Mouse (Mus musculus) left cerebral cortex, adult 8-10 months (tissue): ENCODE data around the gene 4930404N11Rik. TPM values are rescaled to one million over a fixed set of nuclear protein-coding genes. Genes with fewer than 3 reads are reported as not detected.

Source experiments
- DNase-seq, 2 experiments: peaks; one replicate each; pipeline ENCODE4 v3.0.0; 2022; ENCODE audit warnings: low spot score in 2 of 2
- total RNA-seq, 4 experiments: library from RNA; stranded (reverse); gene quantifications; 2 replicates each; pipeline ENCODE4 v1.2.4; 2022

The 4930404N11Rik gene
- total RNA-seq, 4 experiments from 2014 or later: 0.77 to 2.4 (median 1.2) TPM

DNA sequence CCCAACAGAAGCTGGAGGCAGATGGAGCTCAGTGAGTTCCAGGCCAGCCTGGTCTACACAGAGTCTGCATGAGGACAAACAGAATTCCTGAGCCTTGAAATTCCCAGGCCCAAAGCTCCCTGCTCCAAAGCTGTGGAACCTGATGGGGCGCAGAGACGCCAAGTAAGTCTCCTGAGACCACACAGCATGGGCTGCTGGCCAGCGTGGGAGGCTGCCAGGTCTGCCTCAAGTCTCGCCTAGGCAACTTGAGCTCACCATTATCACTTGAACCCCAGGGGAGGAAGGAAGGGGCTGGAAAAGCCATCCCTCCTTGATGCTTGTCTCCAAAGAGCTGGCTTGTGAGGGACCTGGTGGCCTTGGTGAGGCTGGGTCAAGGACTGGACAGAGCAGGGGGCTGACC is 35.6 kb downstream of the 4930404N11Rik start:
- no peak for DNase-seq

DNA sequence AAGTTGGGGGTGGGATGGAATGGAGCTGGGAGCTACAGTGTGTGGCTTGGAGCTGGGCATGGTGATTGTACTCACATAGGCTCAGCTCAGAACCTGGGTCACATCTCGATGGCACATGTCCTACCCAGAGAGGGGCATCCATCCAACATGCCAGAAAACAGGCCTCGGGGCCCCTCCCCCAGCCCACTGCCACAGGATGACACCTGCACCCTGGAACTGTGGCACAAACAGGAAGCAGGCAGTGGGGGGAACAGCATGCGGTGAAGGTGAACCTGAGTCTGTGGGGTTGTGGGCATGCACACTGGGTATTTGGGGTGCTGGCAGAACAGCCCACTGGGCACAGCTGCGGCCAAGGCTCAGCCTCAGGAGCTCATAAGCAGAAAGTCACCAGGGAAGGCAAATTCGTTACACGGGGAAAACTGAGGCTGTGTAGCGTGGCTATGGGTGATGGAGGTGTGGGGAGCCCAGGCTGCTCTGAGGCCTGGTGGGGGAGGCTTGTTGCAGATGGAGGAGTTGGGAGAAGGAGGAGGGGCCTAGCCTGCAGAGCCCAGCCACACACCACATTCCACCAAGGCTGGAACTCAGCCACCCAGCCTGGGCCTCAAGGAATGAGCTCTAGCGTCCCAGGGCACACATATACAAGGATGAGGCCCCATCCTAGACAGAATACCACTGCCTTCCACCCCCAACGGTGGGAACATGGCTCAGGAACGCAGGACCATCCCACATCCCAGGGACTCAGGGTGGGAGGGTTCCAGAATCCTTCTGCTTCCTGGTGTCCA is 36.2 kb downstream of the 4930404N11Rik start:
- DNase-seq: no peak

DNA sequence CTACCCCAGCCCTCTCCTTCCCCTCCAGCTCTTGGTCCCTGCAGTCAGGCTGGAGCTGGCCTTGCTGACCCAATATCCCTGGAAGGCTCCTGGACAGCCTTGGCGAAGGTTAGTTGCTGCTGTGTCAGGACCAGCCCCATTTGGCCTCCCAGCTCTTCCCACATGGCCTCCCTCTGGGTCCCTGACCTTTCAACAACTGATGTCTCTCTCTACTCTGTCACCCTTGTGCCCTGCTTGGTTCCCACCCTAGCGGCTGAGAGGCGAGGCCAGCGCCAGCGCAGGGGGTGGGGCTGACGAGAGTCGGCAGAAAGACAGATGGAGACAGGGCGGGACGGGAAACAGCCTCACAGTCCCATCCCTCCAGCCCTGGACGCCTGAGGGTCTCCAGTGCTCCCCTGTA is 37.2 kb downstream of the 4930404N11Rik start, which contains the start of gene Tbxa2r:
Tbxa2r (plus strand) TSS at position 346 of the 400 bp plus-strand sequence.
- DNase-seq: no peak

DNA sequence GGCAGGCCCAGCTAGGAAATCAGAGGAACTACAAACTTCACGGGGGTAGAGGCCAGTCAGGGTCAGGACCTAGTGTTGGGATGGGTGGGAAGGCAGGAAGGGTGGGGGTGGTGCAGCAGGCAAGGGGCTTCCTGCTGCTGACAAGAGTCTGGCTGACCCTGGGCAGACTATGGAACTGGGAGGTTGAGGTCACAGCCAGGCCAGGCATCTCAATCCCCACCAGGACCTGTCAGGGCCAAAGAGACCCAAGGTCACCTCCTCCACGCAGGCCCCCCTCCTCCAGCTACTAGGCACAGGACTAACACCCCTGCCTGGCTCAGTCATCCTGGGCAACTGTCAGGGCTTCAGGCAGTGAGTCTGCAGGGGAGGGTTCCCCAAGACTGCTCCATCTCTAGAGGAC is 37.7 kb downstream of the 4930404N11Rik start:
- no peak for DNase-seq

DNA sequence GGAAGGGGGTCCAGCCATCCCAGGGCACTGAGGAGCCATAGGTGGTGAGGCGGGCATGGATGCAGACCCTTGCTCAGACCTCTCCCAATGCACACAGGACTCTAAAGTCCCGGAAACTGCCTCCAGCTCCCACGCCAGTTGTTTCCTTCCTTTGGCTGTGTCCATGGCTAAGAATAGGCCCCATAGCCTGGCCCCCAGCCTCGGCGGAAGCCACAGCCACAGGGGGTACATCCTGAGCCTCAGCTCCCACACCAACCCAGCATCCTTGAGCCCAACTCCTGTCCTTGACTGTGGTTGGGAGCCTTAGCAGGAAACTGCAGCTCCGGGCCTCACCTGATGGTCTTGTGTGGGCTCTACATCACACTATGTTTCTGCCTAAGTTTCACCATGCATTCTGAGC is 38.8 kb downstream of the 4930404N11Rik start:
- DNase-seq: no peak

DNA sequence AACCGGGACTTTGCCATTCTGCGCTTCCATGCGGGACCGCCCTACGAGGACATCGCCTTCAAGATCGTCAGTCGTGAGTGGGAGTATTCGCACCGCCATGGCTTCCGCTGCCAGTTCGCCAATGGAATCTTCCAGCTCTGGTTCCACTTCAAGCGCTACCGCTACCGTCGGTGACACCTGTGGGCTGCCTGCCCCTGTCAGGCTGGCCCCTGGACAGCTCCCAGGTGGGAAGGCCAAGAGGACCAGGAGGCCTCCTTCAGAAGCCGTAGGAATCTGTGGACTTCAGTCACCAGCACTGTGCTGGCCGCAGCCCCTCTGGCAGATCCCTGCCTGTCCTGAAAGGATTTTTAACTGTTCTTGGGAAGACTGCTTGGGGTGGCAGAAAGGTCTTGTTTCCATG is 39.8 kb downstream of the 4930404N11Rik start:
- DNase-seq: no peak

DNA sequence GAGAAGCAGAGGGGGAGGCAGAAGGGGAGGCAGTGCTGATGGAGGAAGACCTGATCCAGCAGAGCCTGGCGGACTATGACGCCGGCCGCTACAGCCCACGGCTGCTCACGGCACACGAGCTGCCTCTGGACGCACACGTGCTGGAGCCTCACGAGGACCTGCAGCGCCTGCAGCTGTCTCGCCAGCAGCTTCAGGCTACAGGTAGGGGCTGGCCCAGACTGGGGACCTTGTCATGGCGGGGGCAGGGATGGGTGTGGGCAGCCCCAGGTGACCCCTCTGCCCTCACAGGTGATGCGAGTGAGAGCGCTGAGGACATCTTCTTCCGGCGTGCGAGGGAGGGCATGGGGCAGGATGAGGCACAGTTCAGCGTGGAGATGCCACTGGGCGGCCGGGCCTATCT is 40.4 kb downstream of the 4930404N11Rik start:
- no peak for DNase-seq

DNA sequence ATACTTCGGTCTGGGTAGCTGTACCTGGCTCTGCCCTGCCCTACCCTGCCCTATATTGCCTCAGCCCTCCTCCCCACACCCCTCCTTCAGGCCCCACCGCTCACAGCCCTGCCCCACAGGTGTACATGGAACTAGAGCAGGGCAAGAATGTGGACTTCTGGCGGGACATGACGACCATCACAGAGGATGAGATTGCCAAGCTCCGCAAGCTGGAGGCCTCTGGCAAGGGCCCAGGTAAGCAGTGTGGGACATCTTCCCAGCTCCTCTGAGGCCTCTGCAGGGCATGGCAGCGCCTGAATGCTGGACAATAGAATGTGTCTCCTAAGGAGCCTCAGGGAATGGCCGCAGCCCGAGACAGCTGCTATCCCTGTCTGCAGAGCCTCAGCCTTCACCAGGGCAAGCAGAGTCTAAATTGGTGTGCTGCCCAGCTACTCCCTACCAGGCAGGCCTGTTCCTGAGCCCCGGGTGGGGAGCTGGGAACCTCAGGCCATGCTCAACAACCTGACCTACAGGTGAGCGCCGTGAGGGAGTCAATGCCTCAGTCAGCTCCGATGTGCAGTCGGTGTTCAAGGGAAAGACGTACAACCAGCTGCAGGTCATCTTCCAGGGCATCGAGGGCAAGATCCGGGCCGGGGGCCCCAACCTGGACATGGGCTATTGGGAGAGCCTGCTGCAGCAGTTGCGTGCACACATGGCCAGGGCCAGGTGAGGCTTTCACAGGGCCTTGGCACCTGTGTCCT is 41.7 kb downstream of the 4930404N11Rik start:
- DNase-seq: no peak

DNA sequence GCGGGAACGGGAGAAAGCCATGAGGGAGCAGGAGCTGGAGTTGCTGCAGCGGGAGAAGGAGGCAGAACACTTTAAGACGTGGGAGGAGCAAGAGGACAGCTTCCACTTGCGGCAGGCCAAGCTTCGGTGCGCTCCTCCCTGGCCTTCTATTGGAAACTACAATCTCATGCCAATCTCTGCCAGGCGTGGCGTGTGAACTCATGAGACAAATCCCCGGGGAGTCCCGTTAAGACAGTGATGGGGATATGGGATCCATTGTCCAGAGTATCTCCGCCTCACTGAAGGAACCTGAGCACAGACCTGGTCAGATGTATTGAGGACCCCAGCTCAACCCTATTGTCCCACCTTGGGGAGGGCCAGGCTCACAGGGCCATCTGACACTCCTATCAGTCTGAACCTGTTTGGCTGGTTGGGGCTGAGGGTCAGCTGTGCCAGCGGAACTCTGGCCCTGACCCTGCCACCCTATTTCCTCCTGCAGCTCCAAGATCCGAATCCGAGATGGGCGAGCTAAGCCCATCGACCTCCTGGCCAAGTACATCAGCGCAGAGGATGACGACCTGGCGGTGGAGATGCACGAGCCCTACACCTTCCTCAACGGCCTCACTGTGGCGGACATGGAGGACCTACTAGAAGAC is 42.4 kb downstream of the 4930404N11Rik start:
- DNase-seq: no peak

DNA sequence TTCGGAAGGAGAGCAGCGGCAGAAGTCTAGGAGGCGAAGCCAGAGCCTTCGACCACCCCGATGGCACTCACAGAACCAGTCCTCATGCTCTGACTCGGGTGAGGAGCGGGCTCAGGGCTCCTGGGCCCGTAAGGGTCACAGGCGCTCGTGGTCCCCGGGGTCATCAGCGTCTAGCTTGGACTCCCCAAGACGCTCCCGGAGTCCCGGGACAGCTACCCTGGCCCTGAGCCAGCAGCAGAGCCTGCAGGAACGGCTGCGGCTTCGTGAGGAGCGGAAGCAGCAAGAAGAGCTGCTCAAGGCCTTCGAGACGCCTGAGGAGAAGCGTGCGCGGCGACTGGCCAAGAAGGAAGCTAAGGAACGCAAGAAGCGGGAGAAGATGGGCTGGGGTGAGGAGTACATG is 43.2 kb downstream of the 4930404N11Rik start:
- DNase-seq: no peak

DNA sequence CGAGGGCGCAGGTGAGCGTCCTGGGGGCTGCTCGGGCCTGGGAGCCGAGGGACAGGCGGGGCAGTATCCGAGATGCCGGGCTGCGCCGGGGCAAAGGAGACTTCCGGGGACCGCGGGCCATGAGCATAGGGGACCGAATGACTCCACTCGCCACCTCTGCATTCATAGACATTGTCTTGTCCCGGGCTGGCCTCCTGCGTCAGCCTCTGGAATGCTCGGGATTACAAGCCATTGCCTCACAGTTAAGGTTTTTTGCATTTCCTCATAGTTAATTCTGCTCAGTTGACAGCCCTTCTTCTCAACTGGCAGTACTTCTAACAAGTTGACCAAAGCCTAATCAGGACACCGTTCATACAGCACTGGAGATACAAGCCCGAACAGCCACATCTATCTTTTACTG is 44.2 kb downstream of the 4930404N11Rik start:
- no peak for DNase-seq

DNA sequence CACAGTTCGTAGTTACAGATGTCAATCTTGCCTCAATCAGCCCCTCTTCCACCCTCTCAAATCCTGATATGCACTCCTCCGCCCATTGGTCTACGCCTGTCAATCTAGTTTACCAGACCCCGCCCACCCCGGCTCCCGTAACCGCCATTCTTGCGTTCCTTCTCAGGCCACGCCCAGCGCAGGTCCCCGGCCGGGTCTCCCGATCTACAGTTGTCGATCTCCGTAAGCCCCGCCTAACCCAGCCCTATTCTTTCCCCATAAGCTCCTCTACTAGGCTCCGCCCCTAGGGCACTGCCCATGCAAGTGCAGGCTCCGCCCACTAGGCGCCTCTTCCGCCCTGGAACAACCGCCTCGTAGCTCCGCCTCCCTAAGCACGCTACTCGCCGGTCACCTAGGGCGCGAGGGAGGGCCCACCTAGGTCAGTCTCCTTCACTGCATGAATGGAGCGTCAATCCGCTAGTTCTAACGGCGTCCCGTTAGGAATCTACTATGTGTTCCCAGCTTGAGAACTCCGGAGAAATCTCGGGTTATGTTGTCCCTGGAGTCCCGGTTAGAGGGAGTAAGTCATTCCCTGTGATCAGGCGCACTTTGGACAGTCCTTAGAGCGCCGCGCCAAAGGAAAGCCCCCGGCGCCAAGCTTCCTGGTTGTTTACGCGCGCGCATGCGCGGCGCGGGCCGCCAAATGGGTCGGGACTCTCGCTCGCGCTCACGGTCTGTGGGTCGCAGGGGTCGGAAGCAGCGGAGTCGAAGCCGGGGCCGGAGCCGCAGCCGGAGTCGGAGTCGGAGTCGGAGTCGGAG is 44.9 kb downstream of the 4930404N11Rik start, which contains the start of gene Cactin:
Cactin (plus strand) TSS at position 554 of the 798 bp plus-strand sequence.
- DNase-seq: peak; percentile 92 to 100

DNA sequence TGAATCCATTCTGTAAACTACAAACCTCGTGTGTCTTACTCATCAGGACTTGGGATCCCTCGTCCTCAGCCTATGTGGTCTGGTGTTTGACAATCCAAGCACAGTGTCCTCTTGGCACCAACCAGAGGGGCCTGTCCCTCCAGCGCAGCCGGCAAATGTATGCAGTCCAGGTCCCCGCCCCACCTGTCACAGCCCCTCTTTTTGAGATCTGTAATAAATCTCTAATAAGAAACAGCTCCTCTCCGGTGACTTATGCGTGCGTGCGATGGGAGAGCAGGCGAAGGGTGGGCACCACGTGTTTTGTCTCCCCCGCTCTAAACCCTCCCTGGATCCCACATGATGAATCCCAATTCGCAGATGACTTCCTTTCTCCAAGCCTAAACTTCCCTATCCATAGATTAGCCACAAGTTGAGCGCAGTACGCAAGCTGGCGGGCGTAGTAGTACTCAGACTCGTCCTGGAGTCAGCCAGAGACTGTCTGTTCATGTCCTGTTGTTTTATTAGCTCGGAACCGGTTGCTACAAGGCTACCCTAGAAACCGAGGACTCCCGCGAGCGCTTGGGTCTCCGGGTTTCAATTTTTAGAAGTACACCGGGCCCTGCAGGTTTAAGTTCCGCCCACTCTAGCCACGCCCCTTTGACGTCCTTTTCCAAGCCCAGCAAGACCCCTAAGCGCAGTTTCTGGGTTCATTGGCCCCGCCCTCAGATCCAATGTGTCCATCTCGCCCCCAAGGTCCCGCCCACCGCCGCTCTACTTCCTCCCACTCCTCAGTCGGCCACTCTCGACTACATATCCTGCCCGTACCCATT is 45.7 kb downstream of the 4930404N11Rik start:
- no peak for DNase-seq

DNA sequence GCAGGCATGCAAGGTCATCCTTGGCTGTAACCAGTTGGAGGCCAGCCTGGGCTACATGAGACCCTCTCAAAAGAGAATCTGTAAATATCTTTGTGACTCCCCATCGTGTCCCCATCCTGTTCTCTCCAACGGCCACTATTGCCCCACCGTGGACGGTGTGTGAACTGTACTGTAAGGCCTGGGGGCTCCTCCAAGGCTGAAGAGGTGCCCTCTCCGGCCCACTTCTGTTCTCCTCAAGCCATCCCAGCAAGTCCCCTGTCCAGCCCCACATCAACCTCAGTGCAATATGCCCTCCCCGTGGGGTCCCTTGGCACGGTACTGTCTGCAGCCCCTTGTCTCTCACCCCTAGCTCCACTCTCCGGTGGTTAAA is 46.3 kb downstream of the 4930404N11Rik start:
- peak in 1 of 2 experiments; percentile 30 for DNase-seq

DNA sequence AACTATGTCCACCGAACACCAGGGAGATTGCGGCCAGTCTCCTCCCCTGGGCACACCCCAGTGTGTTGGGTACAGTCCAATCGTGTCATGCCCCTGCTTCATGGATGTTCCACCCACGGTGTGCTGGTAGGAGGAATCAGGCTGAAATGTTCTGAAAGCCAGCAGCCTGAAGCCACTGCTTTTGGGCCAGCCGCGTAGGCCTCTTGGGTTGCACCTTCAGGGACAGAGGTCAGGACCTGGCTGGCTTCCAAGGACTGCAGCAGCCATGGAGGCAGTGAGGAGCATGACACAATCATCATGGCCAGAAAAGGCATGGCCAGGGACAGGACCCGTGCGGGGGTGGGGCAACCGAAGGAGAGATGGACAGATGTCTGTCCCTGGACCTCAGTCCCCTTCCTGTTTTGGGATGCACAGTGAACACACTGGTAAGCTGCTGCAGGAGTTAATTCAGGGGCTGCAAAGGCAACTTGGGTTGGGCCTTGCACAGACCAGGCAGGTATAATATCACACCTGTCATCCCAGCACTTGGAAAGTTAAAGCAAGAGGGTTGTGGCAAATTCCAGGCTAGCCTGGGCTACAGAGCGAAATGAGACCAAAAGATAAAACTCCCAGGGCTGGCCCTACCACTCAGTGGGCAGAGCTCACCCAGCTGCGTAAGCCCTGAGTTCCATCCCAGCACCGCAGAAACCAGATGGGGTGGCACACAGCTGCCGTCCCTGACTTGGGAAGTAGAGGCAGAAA is 46.9 kb downstream of the 4930404N11Rik start:
- DNase-seq: no peak

DNA sequence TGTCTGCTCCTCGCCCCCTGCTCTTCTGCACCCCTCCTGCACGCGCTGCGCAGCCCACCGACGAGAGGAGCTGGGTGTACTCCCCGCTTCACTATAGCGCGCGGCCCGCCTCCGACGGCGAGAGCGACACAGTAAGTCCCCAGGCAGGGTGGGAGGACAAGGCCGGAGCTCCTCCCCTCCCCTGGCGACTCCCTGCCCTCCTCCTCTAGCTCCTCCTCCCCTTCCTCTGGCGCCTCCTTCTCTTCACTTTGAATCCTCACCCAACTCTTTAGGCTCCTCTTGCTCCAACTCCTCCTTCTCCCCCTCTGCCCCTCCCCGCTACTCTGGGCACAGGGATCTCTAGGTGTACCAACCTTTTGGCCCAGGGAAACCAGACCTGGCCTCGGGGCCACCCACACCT is 48.3 kb downstream of the 4930404N11Rik start:
- DNase-seq: no peak

DNA sequence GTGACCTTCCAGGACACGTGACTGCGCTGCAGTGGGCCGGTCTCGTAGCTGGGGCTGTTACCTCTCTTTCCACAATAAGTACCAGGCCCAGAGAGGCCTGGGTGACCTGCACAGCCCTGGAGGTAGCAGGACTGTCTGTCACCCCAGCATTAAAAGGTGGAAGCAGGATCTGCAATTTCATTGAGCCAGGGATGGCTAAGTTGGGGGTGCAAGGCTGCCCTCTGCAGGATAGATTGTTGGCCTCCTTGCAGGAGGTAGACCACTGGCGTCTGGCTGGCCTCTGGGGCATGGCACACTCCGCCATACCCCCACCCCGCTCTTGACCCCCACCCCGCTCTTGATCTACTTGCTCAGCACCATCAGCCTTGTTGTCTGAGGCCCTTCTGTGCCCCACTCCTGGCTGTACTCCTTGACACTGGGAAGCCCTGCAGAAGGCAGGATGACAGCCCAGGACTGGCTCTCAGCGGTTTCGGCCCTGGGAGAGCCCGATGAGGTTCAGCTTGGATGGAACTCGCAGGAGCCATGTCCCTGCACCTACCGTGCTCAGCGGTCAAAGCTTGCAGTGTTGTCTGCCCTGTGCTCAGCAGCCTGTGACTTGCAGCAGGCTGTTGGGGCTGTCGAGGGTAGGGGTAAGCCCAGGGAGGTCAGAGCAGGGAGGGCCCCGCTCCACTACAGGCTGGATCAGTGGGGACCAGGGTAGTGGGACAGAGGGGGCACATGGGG is 49.1 kb downstream of the 4930404N11Rik start:
- DNase-seq: no peak

DNA sequence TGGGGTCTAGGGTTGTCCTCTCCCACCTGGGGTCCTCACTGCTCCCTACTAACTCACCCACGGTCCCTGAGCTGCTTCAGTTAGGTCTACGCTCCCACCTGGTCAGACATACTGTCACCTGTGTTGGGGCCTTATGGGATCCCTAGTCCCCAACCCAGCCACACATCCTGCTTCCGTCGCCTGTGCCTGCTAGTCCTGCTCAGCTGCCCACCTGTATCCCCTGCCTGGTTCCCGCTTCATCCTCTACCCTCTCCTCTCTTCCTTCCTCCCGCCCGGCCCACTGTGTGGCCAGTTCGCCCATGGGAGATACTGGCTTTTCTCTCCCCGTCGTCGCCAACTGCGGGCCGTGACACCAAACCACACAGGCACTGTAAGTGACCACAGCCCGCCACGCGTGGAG is 50.0 kb downstream of the 4930404N11Rik start:
- no peak for DNase-seq

DNA sequence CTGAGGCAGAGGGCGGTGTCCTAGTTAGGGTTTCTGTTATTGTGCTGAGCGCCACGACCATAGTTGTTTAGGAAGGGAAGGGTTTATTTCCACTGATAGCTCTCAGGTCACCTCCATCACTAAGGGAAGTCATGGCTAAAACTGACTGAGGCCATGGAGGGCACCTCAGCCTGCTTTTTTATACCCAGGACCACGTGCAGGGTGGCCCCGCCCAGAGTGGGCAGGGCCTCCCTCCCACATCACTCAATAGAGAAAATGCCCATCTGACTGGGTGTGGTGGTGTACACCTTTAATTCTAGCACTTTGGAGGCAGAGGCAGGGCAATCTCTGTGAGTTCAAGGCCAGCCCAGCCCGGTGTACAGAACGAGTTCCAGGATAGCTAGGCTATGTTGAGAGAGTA is 51.4 kb downstream of the 4930404N11Rik start:
- no peak for DNase-seq
